Mouse (Mus musculus) heart, postnatal 14 days (tissue): ENCODE measurements around the gene Arhgap29. TPM values are rescaled to one million over a fixed set of nuclear protein-coding genes. Genes with fewer than 3 reads are reported as not detected.

Experiments
- DNase-seq, 2 experiments: peaks; one replicate each; pipeline ENCODE4 v3.0.0; 2021 to 2022
- intact Hi-C: fragments of 180-260 bp; cut with DNase I; formaldehyde crosslinking; loops from one replicate; pipeline ENCODE4 v1.15.1; 2025
- total RNA-seq, 2 experiments: library from RNA; stranded (reverse); gene quantifications; 2 replicates each; pipeline ENCODE4 v1.2.3; 2021

Arhgap29 gene
- total RNA-seq, 2 experiments from 2014 or later = 71.1 to 72.6 TPM

- intact Hi-C loops = no loop called here
These were observed 95.8 kb downstream of the Arhgap29 start for GRCm38 (mm10) chr3:122047921-122048861.

DNA sequence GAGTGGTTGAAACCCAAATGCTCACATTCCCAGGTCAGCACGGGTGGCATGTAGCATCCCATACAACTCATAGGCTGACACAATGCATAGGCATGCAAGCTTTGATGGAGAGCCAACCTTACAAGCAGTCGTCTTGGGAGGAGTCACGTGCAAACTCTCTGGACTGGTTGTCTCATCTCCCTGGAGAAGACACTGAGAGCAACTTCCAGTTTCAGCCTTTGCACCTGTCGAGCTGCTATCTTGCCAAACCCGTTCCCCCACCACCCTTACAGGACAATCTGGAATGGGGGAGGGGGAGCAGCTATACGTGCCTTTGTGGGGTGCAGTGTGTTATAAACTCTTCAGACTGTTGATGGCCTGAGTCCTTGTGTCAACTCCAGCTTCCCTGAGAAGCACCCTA is 96.8 kb downstream of the Arhgap29 start:
- DNase-seq = no peak
- intact Hi-C loops = no loop called here

More at GRCm38 (mm10) chr3:122047921-122048861, 95.8 kb downstream of the Arhgap29 start:
- peak; percentile 68 to 73 for DNase-seq

GRCm38 (mm10) chr3:122058439-122059198 is 106.3 kb downstream of the Arhgap29 start:
- intact Hi-C loops = no loop called here
- DNase-seq = no peak

- no peak for DNase-seq
- intact Hi-C loops = no loop called here
These were observed 110.2 kb downstream of the Arhgap29 start for GRCm38 (mm10) chr3:122062586-122062985.

GRCm38 (mm10) chr3:122064556-122065410 is 112.4 kb downstream of the Arhgap29 start:
- DNase-seq = peak; percentile 34 to 72
- intact Hi-C loops = no loop called here

Other genes starting within 250 kb of the Arhgap29 start
- gene F3, start 229.0 kb upstream of the Arhgap29 start, total RNA-seq = 10 to 100 TPM; 16.8 to 19.5 TPM
- 10 to 100 TPM; 85.8 to 89.9 TPM for gene Abcd3, start 137.2 kb upstream of the Arhgap29 start, total RNA-seq
- 1 to 10 TPM; 4.2 to 4.3 TPM for gene Abca4, start 91.9 kb downstream of the Arhgap29 start, total RNA-seq